Mouse (Mus musculus) adrenal gland, adult (tissue): ENCODE measurements around the gene Tnfaip1.
A peak's percentile ranks its signal among the peaks of the same experiment; 100 is the strongest.

Source experiments
- DNase-seq, 2 experiments: peaks; one replicate each; pipeline ENCODE4 v3.0.0; 2022 to 2023; ENCODE audit warnings: low spot score in 1 of 2; ENCODE audit not compliant: inconsistent age in 2 of 2

Tnfaip1 gene

GRCm38 (mm10) chr11:78501529-78501928 is 34.6 kb downstream of the Tnfaip1 start:
- DNase-seq, result no peak

GRCm38 (mm10) chr11:78500623-78501202 is 35.4 kb downstream of the Tnfaip1 start:
- DNase-seq, result no peak

- no peak for DNase-seq
Measured at GRCm38 (mm10) chr11:78499543-78499942, 36.6 kb downstream of the Tnfaip1 start.

GRCm38 (mm10) chr11:78499004-78499403 is 37.1 kb downstream of the Tnfaip1 start, which contains the start of gene Vtn:
TSS of gene Vtn (plus strand) at chr11:78499091.
- no peak for DNase-seq

GRCm38 (mm10) chr11:78497544-78498522 is 38.3 kb downstream of the Tnfaip1 start, which contains the start of gene Sarm1:
TSS of gene Sarm1 (minus strand) at chr11:78497754.
- peak; percentile 95 to 97 for DNase-seq

- DNase-seq, result peak; percentile 43 to 71
Measured at GRCm38 (mm10) chr11:78497071-78497541, 39.0 kb downstream of the Tnfaip1 start.

- peak in 1 of 2 experiments; percentile 58 for DNase-seq
Measured at GRCm38 (mm10) chr11:78495904-78496303, 40.2 kb downstream of the Tnfaip1 start.

GRCm38 (mm10) chr11:78490781-78491241 is 45.3 kb downstream of the Tnfaip1 start:
- peak; percentile 67 to 79 for DNase-seq

- peak; percentile 71 to 92 for DNase-seq
Measured at GRCm38 (mm10) chr11:78488168-78488567, 48.0 kb downstream of the Tnfaip1 start.

- DNase-seq, result no peak
Measured at GRCm38 (mm10) chr11:78483639-78484038, 52.5 kb downstream of the Tnfaip1 start.

GRCm38 (mm10) chr11:78475289-78475688 is 60.8 kb downstream of the Tnfaip1 start:
- DNase-seq, result no peak
